Mouse (Mus musculus): ENCODE results near the gene Gm21748. TPM values are rescaled to one million over a fixed set of nuclear protein-coding genes. Genes with fewer than 3 reads are reported as not detected.
"Not testable (repeated sequence)": the region's sequence is repeated elsewhere in the genome, so short reads cannot be mapped to it uniquely, and the experiment has no call there.

Gm21748 gene
- polyA plus RNA-seq (2015; fragmentation: Nextera tagmentation; extraction: Ambion mirVana), result not detected in 2 replicates

DNA sequence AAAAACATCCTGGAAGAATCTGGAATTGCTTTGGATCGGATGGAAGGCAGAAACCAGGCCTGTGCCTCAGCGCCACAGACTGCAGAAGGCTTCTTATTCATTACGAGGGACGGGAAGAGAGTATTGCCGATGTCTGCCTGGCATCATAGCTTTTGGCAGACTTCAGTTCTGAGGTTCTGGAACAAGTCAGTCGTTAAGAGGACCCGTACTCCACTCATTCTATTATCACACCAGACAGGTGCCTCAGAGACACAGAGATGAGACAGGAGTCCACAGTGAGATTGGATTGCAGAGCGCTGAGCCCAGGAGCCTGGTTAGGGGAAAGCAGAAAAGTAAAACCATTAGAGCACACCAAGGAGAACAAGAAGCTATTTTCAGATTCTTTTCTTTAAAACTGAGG lies at the start of gene Gm21748:
Gene Gm21748 (minus strand): TSS at position 101 of the 400 bp plus-strand sequence.
- not testable (repeated sequence) for H3K9ac ChIP-seq; ATAC-seq (ENCODE audit: borderline replicate concordance, extremely low read depth, low FRiP score, low TSS enrichment)
- WGBS, result no CpG with 5 or more reads among the region's 8 CpGs

More for the DNA sequence above, at the start of gene Gm21748:
- H3K36me3 ChIP-seq, H3K4me1 ChIP-seq, H3K9me3 ChIP-seq, H3K4me3 ChIP-seq, H3K27ac ChIP-seq, H3K27me3 ChIP-seq, H3K4me2 ChIP-seq: not testable (repeated sequence)

Other genes starting within 250 kb of the Gm21748 start
- not detected in 2 replicates for gene Gm21860, start 84.4 kb downstream of the Gm21748 start, polyA plus RNA-seq (2015; fragmentation: Nextera tagmentation; extraction: Ambion mirVana)
- not detected in 2 replicates for gene Gm47283, start 54.4 kb downstream of the Gm21748 start, polyA plus RNA-seq (2015; fragmentation: Nextera tagmentation; extraction: Ambion mirVana)

Data from lung, embryonic 15.5 days (tissue).